Mouse (Mus musculus) midbrain, postnatal 0 days (tissue): Measurements from ENCODE around the gene Celf5. TPM values are rescaled to one million over a fixed set of nuclear protein-coding genes. Genes with fewer than 3 reads are reported as not detected.

Experiments used
- ATAC-seq: fragments of 200-750 bp; cut with Nextera tagmentation; 2 replicates; pipeline ENCODE4 v1.8.0; 2017; ENCODE audit warnings: moderate number of reproducible peaks, mild to moderate bottlenecking, moderate TSS enrichment, moderate library complexity; ENCODE audit not compliant: low FRiP score
- DNase-seq: peaks from one replicate; pipeline ENCODE4 v3.0.0-alpha.2; 2015; ENCODE audit warnings: low spot score
- H3K27ac ChIP-seq: fragments of 300-500 bp; sonication (generic); 2 replicates; pipeline ENCODE4 v1.5.1; 2014; ENCODE audit warnings: low read depth, mild to moderate bottlenecking, low read length, mixed read lengths
- H3K27me3 ChIP-seq: fragments of 300-500 bp; sonication (generic); 2 replicates; pipeline ENCODE4 v1.6.1; 2014; ENCODE audit warnings: low read length, control low read depth, mixed read lengths; ENCODE audit not compliant: insufficient read depth
- H3K36me3 ChIP-seq: fragments of 300-500 bp; sonication (generic); 2 replicates; pipeline ENCODE4 v1.6.1; 2014; ENCODE audit warnings: low read length, control low read depth, mixed read lengths; ENCODE audit not compliant: insufficient read depth
- H3K4me1 ChIP-seq: fragments of 300-500 bp; sonication (generic); 2 replicates; pipeline ENCODE4 v1.6.1; 2014; ENCODE audit warnings: mild to moderate bottlenecking, control low read depth, antibody characterized with exemption, low read length, mixed read lengths; ENCODE audit not compliant: insufficient read depth
- H3K4me2 ChIP-seq: fragments of 300-500 bp; sonication (generic); 2 replicates; pipeline ENCODE4 v1.6.1; 2014; ENCODE audit warnings: low read depth, mild to moderate bottlenecking, low read length, mixed read lengths; ENCODE audit not compliant: poor library complexity, severe bottlenecking
- H3K4me3 ChIP-seq: fragments of 300-500 bp; sonication (generic); 2 replicates; pipeline ENCODE4 v1.5.1; 2014; ENCODE audit warnings: low read depth, mild to moderate bottlenecking, low read length, moderate library complexity
- H3K9ac ChIP-seq: fragments of 300-500 bp; sonication (generic); replicated peaks from 2 replicates; pipeline ENCODE4 v1.6.1; 2014; ENCODE audit warnings: mild to moderate bottlenecking, low read length, moderate library complexity, mixed read lengths; ENCODE audit not compliant: poor library complexity, severe bottlenecking
- H3K9me3 ChIP-seq: fragments of 300-500 bp; sonication (generic); 2 replicates; pipeline ENCODE4 v1.6.1; 2016; ENCODE audit warnings: low read length, control low read depth
- CTCF ChIP-seq: IDR thresholded peaks from 2 replicates; pipeline ENCODE4 v1.5.1; 2016; ENCODE audit warnings: antibody characterized with exemption, mild to moderate bottlenecking
- WGBS: fragments of 180-500 bp; shearing (Covaris S2); extraction: QIAGEN DNeasy Blood & Tissue Kit; methylation state at CpG from one replicate; pipeline ENCODE4 v1.1.7; 2014; 5-methylcytosine and 5-hydroxymethylcytosine counted together
- polyA plus RNA-seq: library from polyadenylated mRNA; unstranded; fragments of >200 nt; fragmentation: Nextera tagmentation; extraction: Ambion mirVana; gene quantifications from 2 replicates; pipeline ENCODE4 v1.2.1, GENCODE M21; 2015
- total RNA-seq: library from RNA; depleted of rRNA; stranded (reverse); fragments of >200 nt; gene quantifications from 2 replicates; pipeline ENCODE4 v1.2.3, GENCODE M21; 2014

Gene Celf5
- total and polyA plus RNA-seq, 2 experiments from 2014 or later, result 74.0 to 142 TPM

DNA sequence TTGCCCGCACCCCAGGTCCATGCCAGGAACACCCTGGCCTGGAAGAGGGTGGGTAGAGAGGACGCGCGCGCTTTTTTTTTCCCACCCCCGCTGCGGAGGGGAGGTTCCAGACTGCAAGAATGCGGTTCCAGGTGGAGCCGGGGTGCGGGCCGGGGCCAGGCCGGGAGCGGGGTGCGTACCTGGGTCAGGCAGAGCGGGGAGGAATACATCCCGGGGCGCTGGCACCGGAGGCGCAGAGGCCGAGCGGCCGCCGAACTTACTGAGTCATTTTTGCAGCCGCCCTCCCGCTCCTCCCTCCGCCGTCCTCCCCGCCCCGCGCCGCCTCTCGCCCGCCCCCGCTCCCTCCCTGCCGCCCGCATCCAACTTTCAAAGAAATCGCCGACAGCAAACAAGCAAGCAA, 55.6 kb downstream of the Celf5 start:
- ATAC-seq (no peak), DNase-seq (no peak)
- Histone ChIP-seq H3K9me3 (no peaks in the 10 kb centered on the region), H3K4me3 (peak overlapping the region; percentile 40), H3K27ac (no peak overlapping the region), H3K4me1 (peaks cover 19% of the 10 kb centered on the region; the same call in 1 of the 2 replicates), H3K36me3 (no peaks in the 10 kb centered on the region), H3K27me3 (no peaks in the 10 kb centered on the region), H3K4me2 (peak overlapping the region; percentile 88), H3K9ac (peak overlapping the region; percentile 48; the same call in 1 of the 2 replicates)
- TF ChIP-seq CTCF, result no peak
- 3% methylated on average over 34 of the region's 38 CpGs for WGBS

DNA sequence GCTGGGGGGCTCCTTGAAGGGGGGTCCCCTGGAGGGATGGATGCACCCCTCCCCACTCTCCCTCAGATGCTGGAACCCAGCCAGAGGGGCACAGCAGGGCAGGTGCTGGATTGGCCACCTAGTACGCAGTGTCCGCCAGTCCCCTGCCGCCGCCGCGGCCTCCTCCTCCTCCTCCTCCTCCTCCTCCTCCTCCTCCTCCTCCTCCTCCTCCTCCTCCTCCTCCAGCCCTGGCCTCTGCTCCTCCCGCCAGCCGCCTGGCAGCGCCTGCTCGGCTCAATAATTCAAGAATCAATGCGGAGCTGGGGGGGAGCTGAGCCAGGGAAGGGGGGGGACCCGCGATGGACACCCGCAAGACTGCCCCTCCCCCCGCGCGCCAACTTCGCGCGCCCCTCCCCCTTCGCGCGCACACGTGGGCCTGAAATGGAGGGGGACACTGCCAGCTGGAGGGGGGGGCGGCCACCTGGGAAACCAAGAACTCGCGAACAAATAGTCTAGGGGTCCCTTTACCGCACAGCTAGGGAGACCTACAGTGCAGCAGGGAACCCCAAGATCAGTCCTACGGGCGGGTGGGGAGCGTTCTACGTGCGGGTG, 56.3 kb downstream of the Celf5 start:
- H3K27ac ChIP-seq, result no peak overlapping the region
- H3K36me3 ChIP-seq, result no peaks in the 10 kb centered on the region
- H3K27me3 ChIP-seq, result no peaks in the 10 kb centered on the region
- ATAC-seq (no peak), DNase-seq (no peak)
- whole genome bisulfite sequencing, result 1% methylated on average over 21 of the region's 33 CpGs
- H3K4me2 ChIP-seq, result peak overlapping the region; percentile 88
- peaks cover 17% of the 10 kb centered on the region; the same call in 1 of the 2 replicates for H3K4me1 ChIP-seq
- peak overlapping the region; percentile 46 for H3K9ac ChIP-seq
- TF ChIP-seq CTCF, result no peak
- no peaks in the 10 kb centered on the region for H3K9me3 ChIP-seq
- peak overlapping the region; percentile 40 for H3K4me3 ChIP-seq

DNA sequence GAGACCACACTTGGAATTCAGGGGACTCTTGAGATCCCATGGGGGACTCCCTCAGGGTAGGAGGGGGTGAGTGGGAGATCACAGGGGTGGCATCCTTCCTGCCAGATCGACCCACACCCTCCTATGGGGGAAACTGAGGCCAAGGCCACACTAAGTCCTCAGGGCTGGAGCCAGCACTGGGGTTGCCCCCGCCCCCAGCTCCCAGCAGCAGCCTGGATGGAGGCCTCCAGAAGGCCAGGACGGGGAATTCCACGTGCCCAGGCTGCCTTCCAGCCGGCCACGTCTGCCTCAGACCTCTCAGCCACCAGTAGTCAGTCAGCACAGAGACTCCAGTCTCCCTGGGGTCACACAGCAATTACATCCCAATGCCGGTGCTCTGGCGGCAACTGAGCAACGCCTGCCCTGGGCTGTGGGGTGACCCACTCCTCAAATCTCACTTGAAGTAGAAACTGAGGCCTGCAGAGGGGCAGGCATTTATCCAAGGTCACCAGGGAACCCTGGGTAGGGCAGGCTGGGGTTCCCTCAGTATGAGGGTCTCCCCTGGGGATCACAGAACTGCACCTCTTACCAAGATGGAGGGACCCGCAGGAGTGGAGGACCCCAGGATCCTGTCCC, 57.2 kb downstream of the Celf5 start:
- Histone ChIP-seq H3K36me3 (0 out of 2 replicates have a peak, but pooled peaks cover 2% of the 10 kb centered on the region), H3K4me1 (peaks cover 15% of the 10 kb centered on the region; the same call in 1 of the 2 replicates), H3K27me3 (no peaks in the 10 kb centered on the region), H3K4me3 (no peak overlapping the region), H3K4me2 (peak overlapping the region; percentile 88; the same call in 1 of the 2 replicates), H3K9me3 (no peaks in the 10 kb centered on the region), H3K9ac (no peak overlapping the region), H3K27ac (no peak overlapping the region)
- no peak for TF ChIP-seq CTCF
- no peak for ATAC-seq
- DNase-seq, result no peak
- 38% methylated on average over 10 of the region's 10 CpGs for WGBS

DNA sequence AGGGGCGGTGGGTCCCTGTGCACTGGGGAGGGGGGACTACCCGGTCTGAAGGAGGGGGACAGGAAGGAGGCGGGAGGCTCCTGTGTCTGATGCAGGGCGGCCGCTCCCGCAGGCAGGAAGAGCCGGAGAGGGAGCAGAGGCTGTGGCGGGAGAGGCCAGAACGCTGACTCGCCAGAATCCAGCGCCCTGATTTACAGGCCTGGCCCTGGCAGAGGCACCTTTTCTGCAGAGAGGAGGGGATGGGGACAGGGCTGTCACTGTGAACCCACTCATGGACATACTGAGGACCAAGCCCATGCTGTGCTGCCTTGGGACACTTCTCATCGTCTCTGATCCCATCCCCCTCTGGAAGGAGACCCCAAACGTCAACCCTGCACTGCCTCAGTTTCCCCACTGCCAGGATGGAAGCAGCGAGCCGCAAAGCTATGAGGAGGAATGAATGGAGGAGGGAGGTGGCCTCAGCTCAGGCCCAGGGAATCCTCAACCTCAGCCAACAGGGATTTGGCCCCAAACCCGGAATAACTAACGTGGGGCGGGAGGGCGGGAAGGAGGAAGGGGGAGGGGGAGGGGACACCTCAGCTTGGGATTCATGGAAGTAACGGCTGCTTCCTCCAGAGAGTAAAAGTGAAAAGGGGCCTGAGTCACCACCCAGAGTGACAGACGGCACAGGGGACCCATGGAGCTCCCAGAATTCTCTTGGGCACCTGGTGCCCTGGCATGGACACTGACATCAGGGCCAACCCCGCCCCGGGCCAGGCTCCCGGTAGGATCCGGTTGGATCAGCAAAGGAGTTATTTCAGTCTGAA, 58.1 kb downstream of the Celf5 start:
- Histone ChIP-seq H3K9ac (peak overlapping the region; percentile 5; the same call in 1 of the 2 replicates), H3K27ac (no peak overlapping the region), H3K4me1 (peaks cover 12% of the 10 kb centered on the region; the same call in 1 of the 2 replicates), H3K27me3 (no peaks in the 10 kb centered on the region), H3K4me2 (no peak overlapping the region), H3K36me3 (0 out of 2 replicates have a peak, but pooled peaks cover 8% of the 10 kb centered on the region), H3K9me3 (no peaks in the 10 kb centered on the region), H3K4me3 (no peak overlapping the region)
- no peak for ATAC-seq
- no peak for TF ChIP-seq CTCF
- WGBS, result 13% methylated on average over 23 of the region's 25 CpGs
- DNase-seq, result no peak

DNA sequence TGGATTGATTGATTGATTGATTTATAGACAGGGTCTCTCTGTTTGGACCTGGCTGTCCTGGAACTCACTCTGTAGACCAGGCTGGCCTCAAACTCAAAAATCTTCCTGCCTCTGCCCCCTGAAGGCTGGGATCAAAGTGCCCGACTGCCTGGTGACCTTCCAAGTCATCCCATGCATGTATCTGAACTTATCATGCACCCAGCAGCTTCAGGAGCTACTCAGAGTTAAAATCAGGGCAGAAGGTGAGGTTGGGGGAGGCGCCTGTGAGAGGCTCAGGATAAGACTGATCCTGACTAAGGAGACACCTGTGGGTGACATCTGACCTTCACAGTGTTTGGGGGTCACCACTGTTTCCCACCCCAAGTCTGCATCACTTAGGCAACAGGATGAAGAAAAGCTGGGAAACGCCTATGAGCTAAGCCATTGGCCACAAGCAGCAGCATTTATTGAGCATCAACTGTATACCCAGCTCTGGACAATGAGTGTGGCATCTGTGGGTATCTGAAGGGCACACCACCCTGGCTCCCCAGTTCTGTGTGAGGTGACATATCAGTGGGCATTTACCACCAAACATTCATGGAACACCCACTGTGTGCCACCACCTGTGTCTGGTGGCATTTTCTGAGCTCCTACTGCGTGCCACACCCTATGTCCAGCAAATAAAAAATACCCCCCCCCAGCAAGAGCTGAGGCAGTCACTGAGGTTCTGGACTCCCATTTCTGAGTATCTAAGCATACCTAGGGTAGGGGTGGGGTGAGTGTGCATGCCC, 58.8 kb downstream of the Celf5 start:
- 0 out of 2 replicates have a peak, but pooled peaks cover 8% of the 10 kb centered on the region for H3K36me3 ChIP-seq
- H3K9me3 ChIP-seq, result no peaks in the 10 kb centered on the region
- no peak overlapping the region for H3K4me3 ChIP-seq
- no peak for TF ChIP-seq CTCF
- peaks cover 7% of the 10 kb centered on the region; the same call in 1 of the 2 replicates for H3K4me1 ChIP-seq
- H3K27me3 ChIP-seq, result no peaks in the 10 kb centered on the region
- no peak for ATAC-seq
- no peak overlapping the region for H3K27ac ChIP-seq
- DNase-seq, result no peak
- H3K9ac ChIP-seq, result peak overlapping the region; percentile 5; the same call in 1 of the 2 replicates
- no peak overlapping the region for H3K4me2 ChIP-seq
- WGBS, result 80% methylated on average over 4 of the region's 4 CpGs
